Mouse (Mus musculus) C2C12 (cell line): ENCODE results near the gene Rpp25.

Experiments
- CTCF ChIP-seq: IDR thresholded peaks from one replicate; pipeline ENCODE4 v1.5.1; 2011; ENCODE audit not compliant: control insufficient read depth, insufficient read depth, insufficient read length
- MAX ChIP-seq: IDR thresholded peaks from one replicate; pipeline ENCODE4 v1.6.1; 2011; ENCODE audit warnings: mild to moderate bottlenecking, control low read depth

- no peak for TF ChIP-seq MAX
- no peak for TF ChIP-seq CTCF
Measured at GRCm38 (mm10) chr9:57510577-57510976, 6.8 kb downstream of the Rpp25 start.
